Mouse (Mus musculus) testis, adult 2 months (tissue): ENCODE data around the gene Acnat2.

Experiments used
- CTCF ChIP-seq: fragments of 200-500 bp; IDR thresholded peaks from 2 replicates; pipeline ENCODE4 v1.5.1; 2012; ENCODE audit warnings: low read depth, mild to moderate bottlenecking, inconsistent platforms, low read length, moderate library complexity; ENCODE audit not compliant: control insufficient read depth, insufficient read depth, insufficient replicate concordance
- POLR2A ChIP-seq: fragments of 200-500 bp; IDR thresholded peaks from 2 replicates; pipeline ENCODE4 v1.6.1; 2012; ENCODE audit warnings: low read depth, mild to moderate bottlenecking, inconsistent platforms, low read length, moderate library complexity; ENCODE audit not compliant: control insufficient read depth

DNA sequence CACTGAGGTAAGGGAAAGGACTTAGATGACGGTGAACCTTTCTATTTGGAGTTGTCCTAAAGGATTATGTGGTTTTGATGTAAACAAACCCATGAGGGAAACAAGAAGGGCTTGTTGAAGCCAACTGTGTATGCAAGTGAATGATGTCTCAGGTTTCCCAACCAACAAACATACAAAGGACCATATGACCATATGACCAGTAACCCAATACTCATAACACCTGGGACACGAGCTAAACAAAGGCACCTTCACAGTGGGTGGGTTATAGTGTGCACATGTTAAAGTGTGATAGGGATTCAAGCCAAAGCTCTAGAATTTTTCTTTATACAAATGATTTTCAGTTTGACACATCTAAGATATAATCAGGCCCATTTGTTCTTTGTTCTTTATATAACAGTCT is 48.2 kb upstream of the Acnat2 start:
- TF ChIP-seq CTCF (no peak), POLR2A (no peak)
